Mouse (Mus musculus) c-Kit-positive CD71-positive TER-119-positive erythroid progenitor cells, embryonic 14.5 days (primary cell): ENCODE results near the gene Foxp1.

Source experiments
- DNase-seq: peaks from one replicate; pipeline ENCODE4 v3.0.0-alpha.2; 2013; ENCODE audit warnings: low spot score

The Foxp1 gene

DNA sequence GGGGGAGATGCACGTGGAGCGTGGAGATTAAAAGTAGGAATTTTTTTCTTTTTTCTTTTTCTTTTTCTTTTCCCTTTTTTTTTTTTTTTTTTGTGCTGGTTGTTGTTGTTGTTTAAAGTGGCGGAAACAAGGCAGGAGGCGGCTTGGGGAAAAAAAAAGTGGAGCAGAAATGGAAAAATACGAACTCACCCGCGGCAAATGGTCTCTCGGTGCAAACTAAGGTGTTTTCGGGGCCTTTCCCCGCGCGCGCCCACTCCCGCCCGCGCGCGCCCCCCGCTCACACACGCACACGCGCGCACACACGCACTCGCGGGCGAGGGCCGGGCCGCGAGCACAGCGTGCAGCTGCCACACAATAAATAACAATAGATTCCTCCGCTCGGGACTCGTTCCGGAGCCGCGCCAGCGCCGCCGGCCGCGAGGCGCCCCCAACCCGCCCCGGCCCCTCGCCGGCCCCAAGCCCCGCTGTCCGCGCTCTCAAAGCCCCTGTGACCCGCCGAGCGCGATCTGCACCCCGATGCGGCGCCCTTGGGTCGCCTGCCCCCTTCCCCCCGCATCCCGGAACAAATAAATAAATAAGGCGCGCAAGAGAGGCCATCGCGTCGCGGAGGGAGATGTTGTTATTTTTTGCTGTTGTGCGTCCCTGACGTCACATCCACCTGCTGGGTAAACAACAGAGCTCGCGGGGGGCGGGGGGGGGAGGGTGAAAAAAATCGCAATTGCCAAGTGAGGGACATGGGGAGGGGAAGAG lies at the start of gene Foxp1:
Gene Foxp1 (minus strand): TSS at position 363 of the 750 bp plus-strand sequence.
- DNase-seq, result peak; percentile 81

DNA sequence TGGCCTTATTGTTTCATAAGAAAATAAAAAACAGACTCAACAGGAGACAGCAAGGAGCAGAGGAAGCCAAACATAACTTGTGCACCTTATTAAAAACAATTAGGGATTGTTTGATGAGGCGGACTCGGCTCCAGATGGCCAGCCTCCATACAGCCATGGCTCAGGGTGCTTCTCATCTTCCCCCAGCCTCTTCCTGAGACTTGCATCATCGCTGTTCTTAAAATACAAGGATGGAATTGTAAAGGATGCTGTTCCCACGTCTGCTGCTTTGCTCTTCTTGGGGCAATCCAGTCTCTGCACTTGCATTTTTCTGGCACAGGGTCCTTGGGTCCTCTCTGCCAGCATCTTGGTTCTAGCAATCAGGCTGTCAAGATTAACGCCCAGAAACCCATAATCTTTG lies 49.5 kb upstream of the Foxp1 start:
- no peak for DNase-seq

DNA sequence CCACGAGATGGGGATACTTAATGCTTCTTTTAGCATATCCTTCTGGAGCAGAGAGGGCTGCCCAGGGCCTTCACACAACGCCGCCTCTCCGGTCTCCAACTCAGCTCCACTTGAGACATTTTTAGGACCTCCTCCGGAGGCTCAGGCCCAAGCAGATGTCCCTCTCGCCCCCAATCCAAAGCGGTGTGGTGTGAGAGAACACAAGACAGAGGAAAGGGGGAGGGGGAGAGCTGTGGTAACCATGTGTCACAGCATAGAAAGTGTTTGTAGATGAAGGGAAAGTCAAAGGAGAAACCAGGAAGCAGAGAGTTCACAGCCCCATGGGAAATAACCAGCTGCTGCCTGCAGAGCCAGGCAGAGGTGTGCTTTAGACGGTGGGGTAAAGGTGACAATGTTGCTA lies 44.4 kb upstream of the Foxp1 start:
- DNase-seq, result no peak

DNA sequence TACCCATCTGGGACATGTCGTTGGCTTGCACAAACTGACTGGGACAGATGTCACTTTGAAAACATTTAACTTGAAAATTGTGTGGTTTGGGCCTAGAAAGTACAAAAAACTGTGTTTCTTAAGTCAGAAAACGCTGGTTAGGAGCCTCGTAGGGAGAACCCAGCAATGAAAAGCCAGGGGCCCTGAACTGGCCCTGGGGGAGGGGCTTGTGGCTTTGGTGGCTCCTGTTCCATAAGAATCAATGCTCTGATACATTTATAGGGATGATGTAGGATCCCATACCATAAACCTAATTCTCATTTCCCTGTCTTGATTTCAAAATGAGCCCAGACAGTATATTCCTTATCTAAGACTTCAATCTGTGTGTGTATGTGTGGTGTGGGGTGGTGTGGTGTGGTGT lies 42.2 kb upstream of the Foxp1 start:
- no peak for DNase-seq

DNA sequence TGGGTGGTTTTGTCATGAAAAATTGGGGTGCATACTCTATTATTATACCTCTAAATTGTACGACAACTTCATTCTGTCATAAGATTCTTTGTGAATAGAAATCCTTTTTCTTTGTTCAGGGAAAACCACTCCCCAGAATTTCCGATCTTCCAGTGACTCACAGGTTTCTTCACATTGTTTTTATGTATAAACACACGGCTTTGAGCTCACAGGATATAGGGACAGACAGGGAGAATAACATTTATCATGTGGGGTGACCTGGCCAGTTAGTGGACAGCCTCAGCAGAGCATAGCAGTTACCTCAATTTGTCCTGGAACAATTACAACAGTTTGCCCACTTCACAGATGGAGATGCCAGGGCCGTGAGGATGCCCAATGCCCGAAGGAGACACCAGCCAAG lies 34.4 kb upstream of the Foxp1 start:
- DNase-seq, result no peak

DNA sequence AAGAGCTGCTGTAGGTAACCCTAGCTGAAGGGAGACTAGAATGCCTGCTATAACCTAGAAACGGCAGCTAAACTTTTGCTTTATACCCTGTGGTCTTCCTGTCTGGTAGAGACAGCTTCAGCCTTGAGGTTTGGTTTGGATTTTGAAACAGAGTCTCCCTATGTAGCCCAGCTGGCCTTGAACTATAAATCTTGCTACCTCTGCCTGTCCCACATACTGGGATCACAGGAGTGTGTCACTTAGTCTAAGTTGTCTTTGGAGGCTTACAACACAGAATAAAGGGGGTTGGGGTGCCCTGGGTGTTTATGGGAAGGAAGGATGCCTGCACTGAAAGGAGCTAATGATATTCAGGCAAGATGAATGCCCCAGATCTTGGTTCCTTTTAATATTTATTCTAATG lies 30.3 kb upstream of the Foxp1 start:
- DNase-seq, result no peak

DNA sequence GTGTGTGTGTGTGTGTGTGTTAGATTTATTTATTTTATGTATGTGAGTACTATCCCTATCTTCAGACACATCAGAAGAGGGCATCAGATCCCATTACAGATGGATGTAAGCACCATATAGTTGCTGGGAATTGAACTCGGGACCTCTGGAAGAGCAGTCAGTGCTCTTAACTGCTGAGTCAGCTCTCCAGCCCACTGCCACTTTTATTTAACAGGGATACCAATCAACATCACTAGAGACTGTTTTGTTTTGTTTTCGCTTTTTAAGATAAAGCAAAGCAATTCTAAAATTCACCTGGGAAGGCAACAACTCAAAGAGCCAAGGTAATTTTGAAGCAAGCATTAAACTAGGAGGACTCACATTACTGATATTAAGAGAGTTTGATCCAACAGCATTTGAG lies 23.9 kb upstream of the Foxp1 start:
- DNase-seq, result no peak

DNA sequence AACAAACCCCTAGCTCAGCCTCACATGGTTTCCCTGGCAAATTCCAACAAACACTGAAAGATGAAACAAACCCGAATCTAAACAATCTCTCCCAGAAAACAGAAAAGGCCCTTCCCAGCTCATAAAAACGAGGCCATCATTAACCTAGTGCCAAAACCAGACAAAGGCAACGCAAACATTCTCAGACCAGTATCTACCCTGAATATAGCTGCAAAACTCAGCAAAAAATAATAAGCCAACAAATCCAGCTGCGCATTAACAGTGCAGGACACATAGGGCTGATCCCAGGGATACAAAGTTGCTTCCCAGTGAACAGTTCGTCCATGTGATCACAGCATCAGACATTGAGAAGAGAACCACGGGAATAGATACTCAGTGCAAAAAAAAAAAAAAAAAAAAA lies 22.9 kb upstream of the Foxp1 start:
- DNase-seq, result no peak

DNA sequence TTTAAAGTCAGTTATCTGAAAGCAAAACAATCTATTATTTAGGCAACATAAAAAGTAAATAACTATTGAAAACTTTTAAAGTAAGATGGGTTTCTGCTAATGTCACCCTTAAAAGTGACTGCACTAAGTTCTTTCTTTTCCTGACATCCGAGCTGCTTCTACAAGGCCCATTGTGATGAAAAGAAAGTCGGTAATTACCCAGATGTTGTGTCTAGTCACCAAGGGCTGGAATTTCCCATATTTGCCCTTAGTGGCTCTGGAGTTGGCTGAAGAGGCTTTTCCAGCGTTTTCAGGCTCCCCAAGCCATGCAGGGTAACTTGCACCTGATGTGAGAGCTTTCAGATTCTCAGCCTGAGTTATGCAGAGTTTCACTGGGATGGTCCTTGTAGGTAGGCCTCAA lies 18.6 kb upstream of the Foxp1 start:
- no peak for DNase-seq

DNA sequence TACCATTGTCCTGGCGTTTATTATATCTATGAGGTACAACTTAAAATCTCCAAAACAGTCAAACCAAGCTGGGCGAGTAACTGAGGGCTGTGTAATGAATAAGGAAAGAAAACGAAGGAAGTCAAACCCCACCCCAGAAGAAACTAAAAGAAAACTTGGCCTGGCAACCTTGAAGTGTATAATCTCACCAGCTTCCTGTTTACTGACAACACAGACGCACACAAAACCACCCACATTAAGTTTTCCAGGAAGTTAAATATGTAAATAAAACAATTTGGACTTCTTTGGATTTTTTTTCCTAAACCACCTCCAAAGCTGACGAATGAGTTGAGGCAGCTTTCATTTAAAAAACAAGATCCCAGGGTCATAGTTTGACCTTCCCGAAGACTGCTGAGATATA lies 18.1 kb upstream of the Foxp1 start:
- no peak for DNase-seq

DNA sequence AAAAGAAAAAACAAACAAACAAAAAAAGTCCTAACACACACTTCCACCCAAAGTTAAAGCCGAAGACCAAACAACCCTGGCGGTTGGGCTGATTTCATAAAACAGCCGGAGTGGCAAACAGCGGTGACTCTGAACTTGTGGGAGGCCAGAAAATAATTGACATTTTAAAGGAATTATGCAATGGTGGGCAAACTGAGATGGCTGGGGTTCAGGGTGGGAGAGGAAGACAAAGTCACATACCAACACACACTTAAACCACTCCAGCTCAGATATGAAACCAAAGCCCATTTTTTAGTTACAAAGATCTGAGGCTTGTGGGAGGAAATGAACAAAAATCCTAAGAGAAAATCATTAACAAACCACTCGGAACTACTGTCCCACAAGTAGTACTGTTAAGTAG lies 17.6 kb upstream of the Foxp1 start:
- no peak for DNase-seq

DNA sequence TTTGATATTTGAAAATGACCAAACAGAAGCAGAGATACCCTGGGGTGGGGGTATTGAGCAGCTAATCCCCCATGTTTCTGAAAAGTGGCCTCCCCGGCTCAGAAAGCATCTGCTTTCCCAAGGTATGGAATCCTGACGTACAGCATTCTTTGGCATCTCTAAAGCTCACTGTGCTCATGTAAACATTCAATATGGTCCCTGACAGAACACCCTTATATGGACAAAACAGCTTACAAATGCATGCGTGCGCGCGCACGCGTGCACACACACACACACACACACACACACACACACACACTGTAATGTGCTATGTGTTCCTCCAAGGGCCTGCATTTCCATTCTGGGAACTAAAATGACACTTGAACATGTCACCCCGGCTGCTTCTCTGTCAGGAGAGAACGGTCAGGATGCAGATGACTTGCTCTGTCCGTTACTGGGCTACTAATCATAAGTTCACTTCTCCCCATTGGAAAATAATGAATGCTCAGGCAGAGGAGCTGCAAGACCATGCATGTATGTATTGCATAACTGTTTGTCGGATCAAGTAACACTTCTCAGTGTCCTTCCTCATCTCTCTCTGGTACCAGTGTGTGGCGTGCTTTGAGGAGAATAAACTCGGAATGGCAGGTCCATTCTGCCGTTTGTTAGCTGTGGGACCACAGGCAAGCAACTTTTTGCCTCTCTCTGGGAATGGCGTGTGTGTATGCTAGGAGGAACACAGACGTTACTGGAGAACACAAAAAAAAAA lies 15.8 kb upstream of the Foxp1 start:
- no peak for DNase-seq

DNA sequence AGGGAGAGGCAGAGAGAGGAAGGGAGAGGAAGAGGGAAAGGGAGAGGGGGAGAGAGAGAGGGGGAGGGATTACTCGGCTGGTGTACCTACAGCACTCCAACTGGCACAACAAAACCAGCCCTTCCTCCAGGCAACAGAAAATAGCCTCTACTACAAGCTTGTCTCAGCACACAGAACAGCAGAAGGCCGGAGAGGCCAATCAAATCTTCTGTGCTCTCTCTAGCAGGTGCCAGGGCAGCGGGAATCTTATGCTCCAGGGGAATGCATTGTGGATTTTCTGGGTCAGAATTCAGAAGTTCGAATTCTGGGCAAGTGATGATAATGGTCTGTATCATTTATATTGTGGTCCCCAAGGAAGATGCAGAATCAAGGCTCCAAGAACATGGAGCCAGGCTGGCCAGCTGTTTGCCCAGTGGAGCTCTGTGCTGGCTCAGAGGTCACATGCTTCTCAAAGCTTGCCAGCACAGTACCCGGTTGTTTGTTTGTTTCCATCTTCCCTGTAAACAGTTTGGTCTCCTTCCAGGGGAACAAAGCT lies 11.8 kb upstream of the Foxp1 start:
- DNase-seq, result no peak

DNA sequence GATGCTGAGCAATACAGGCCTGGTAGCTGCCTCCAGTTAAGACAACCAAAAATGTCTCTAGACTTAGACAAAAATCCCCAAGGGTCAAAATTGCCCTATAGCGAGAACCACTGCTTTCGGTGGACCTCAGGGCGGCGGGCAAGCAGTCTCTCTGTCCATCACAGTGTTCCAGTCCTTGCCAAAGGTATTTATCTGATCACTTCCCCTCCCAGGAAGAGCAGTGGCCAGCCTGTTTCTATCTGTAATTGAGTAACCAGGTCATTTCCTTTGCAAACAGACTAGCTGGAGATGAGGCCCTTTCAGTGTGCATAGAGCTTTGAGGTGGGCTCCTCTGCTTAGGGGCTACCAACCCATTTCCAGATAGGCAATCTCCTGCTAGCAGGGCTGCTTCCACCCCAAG lies 9.9 kb upstream of the Foxp1 start:
- DNase-seq, result no peak

DNA sequence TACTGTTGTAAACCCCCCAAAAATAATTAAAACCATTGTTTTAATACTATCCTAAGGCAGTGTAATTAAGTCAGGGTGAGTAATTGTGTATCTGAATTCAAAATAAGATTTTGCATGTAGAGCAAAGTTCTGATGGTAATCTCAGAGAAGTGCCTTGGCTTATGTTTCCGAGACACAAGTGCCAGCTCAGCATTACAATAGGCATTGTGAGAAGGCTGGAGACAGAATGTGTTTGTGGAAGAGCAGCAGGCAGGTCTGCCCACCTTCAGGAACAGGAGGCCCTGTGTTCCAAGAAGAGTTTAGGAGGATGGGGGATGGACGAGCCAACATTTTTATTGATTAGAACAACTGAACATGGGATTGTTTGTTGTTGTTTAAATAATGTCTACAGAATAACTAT lies 6.5 kb upstream of the Foxp1 start:
- DNase-seq, result no peak

DNA sequence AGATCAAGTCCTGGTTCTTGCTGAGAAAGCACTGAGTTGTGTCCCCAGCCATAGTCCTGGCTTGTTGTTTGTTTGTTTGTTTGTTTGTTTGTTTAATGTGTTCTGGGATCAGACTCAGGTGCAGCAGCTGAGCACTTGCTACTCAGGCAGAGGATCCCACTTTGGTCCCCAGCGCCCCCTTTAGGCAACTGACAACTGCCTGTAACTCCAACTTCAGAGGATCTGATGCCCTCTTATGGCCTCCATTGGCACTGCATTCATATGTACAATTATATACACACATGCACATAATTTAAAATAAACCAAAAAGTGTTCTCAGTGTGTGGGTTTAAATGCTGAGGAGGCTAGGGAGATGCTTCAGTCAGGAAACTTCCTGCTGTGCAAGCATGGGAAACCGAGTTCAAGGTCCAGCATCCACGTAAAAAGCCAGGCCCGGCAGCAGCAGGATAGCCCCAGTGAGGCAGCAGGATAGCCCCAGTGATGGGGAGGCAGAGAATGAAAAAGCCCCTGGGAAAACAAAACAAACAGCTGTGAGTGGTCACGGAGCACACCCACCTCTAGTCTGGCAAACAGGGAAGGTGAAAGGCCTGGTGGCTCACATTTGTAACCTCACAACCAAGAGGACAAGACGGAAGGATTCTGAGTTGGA lies 5.1 kb upstream of the Foxp1 start:
- no peak for DNase-seq

DNA sequence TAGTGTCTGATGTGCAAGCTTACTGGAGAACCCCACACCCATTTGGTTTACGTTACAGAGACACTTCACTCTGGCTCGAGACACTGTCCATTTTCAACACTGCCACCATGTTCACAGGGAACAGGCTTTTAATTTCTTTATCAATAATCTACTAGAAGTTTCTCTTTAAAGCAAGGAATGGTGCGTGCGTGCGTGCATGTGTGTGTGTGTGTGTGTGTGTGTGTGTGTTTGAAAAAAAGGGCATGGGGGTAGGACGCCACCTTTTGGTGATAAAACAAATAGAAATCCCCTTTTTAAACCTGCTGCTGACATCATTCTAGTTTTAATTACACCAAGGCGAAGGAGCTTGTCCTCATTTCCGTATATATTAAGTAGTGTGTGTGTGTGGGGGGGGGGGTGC lies 2.8 kb upstream of the Foxp1 start:
- DNase-seq, result no peak

DNA sequence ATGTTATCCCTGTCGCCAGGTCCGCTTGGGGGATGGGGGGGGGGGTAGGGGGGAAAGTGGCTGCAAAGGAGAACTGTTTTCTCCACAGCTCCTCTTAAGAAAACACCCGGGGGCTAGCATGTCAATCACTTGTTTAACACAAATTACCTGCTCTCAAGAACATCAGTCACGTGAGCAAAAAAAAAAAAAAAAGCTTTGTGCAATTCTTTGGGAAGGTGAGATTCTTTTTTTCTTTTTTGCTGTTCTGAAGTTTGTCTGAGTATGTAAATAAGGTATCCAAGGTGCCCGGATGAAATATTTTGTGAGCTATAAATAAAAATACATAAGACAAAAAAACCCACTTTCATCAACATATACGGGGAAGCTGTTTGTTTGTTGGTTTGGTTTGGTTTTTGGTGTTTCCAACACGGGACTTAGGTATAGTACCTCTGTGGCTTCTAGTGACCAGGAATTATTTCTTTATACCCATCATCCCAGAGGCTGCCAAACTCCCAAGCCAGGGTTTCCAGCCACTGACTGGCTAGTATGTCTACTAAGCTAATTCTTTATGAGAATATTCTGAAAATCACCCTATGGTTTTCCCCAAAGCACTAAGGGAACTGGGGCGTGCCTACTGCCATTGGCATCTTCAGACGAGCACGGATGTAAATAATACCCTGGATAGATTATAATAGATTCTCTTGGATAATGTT lies 1.3 kb upstream of the Foxp1 start:
- no peak for DNase-seq

DNA sequence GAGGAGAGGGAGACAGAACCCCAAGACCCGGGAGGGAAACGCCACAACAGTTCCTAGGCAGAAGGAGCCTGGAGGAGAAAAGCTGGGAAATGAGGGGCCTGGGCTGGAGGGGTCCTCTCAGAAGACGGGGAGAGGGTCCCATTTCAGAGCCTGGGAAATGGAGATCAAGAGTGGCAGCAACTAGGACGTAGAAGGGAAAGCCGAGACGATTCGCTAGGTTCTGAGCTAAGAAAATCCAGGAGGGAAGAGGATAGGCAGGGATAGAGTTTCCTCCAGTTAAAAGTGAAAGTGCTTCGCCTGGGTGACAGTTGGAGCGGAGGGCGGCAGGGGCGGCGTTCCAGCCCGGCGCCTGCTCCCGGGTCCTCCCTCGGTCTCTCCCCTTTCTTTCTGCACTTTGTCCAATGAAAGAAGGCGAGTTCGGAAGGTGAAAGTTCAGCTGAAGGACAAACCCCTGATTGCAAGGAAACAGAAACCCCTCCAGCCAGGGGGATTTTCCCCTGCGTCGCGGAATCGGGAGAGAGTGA lies 650 bp upstream of the Foxp1 start:
- DNase-seq, result peak; percentile 58

DNA sequence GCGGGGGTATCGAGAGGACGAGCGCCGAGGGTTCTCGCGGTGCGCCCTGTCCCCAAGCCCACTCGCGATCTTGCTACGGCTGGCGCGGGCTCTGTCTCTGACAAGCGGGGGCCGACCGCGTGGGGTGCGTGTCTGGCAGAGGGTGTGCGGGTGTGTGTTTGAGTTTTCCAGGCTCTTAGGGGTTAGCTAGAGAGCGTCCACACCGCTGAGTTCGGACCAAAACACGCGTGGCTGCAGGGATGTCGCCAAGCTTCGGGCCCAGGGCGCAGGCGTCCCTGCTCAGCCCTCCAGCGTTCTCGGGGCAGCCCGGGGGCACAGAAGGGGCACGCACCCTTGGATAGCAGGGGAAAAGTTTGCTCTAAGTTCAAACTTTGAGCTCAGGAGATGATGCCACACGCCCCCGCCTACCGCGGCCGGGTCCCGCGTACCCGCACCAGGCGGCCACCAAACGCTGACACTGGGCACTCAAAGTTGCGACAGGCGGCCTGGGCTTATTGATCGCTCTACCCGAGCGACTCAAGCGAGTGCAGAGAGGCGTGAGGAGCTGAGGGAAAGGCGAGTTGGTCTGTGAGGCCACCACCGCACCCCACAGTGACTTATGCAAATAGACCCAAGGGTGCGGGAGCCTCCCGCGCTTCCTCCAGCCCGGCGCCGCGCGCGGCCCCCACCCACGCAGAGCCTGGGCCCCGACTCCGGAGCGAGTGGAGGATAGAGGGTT lies 721 bp downstream of the Foxp1 start:
- peak; percentile 37 for DNase-seq

DNA sequence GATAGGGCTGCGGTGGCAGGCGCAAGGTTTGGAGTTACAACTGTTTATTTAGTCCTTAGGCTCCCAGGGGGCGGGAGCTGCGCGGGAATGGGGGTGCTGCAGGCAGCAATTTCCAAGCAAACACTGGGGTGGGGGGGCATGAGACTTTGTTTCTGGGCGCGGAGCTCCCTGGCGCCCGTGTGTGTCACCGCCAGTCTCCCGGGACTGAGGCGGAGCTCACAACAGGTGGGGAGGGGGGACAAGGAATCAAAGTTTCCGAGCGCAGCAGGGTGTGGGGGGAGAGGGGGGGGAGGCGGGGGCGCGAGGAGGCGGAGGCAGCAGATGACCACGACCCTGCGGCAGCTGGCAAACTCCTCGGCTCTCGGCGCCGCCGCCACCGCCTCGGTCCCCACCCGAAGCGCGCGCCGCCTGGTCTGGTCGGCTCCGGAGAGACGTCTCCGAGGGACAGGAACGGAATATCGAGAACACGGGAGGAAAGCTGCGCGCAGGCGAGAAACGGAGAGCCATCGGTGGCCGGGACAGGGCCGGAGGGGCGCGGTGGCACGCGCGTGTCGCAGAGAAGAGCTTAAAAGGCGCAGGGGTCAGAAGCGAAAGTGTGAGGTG lies 1.4 kb downstream of the Foxp1 start:
- DNase-seq, result no peak
